Mouse (Mus musculus): Measurements from ENCODE around the gene Atl1. TPM values are rescaled to one million over a fixed set of nuclear protein-coding genes. Genes with fewer than 3 reads are reported as not detected.

Atl1 gene
- polyA plus RNA-seq, 2 experiments, result 0.73 to 1.1 TPM

- Histone ChIP-seq H3K27me3 (ENCODE audit: control insufficient read depth, insufficient read depth, low read length) (no peaks in the 10 kb centered on the region), H3K27ac (no peak overlapping the region), H3K9me3 (ENCODE audit: control insufficient read depth, low read length) (no peaks in the 10 kb centered on the region), H3K4me2 (ENCODE audit: low read depth) (no peak overlapping the region), H3K9ac (replicated peaks) (no peak overlapping the region), H3K4me1 (replicated peaks; ENCODE audit: control insufficient read depth in 2 of 2, insufficient read depth in 2 of 2, low read length in 1 of 2) (peaks cover 0 to 5% of the 10 kb centered on the region in 2 experiments; a peak in 2 of 4 replicates), H3K36me3 (replicated peaks; ENCODE audit: control insufficient read depth, insufficient read depth, low read depth) (peaks cover 23% of the 10 kb centered on the region), H3K4me3 (ENCODE audit: insufficient read depth in 1 of 2, low read depth in 2 of 2, low read length in 2 of 2) (no peak overlapping the region)
- TF ChIP-seq CTCF (IDR thresholded peaks at IDR 0.05; ENCODE audit: low read depth), result no peak
- TF ChIP-seq EP300 (IDR thresholded peaks at IDR 0.05; ENCODE audit: low read depth), result no peak
- 70% methylated on average over 6 of the region's 6 CpGs for WGBS (ENCODE audit: insufficient replicate concordance)
- DNase-seq (ENCODE audit: low read depth in 3 of 3, low spot score in 3 of 3), result no peak
- no peak for ATAC-seq (ENCODE audit: insufficient read depth)
Measured at GRCm38 (mm10) chr12:69976688-69977087, 84.3 kb downstream of the Atl1 start.

- H3K27me3 ChIP-seq (ENCODE audit: control insufficient read depth, insufficient read depth, low read length), result no peaks in the 10 kb centered on the region
- WGBS (ENCODE audit: insufficient replicate concordance), result 62% methylated on average over 9 of the region's 9 CpGs
- H3K4me3 ChIP-seq (ENCODE audit: insufficient read depth in 1 of 2, low read depth in 2 of 2, low read length in 2 of 2), result no peak overlapping the region
- no peak overlapping the region for H3K9ac ChIP-seq (replicated peaks)
- no peak for TF ChIP-seq EP300 (IDR thresholded peaks at IDR 0.05; ENCODE audit: low read depth)
- TF ChIP-seq CTCF (IDR thresholded peaks at IDR 0.05; ENCODE audit: low read depth), result no peak
- DNase-seq (ENCODE audit: low read depth in 3 of 3, low spot score in 3 of 3) (no peak), ATAC-seq (ENCODE audit: insufficient read depth) (no peak)
- H3K4me1 ChIP-seq (replicated peaks; ENCODE audit: control insufficient read depth in 2 of 2, insufficient read depth in 2 of 2, low read length in 1 of 2), result peaks cover 0 to 5% of the 10 kb centered on the region in 2 experiments; a peak in 2 of 4 replicates
- H3K36me3 ChIP-seq (replicated peaks; ENCODE audit: control insufficient read depth, insufficient read depth, low read depth), result peaks cover 25% of the 10 kb centered on the region
- H3K27ac ChIP-seq, result no peak overlapping the region
- H3K4me2 ChIP-seq (ENCODE audit: low read depth), result no peak overlapping the region
- no peaks in the 10 kb centered on the region for H3K9me3 ChIP-seq (ENCODE audit: control insufficient read depth, low read length)
Measured at GRCm38 (mm10) chr12:69977376-69977998, 85.1 kb downstream of the Atl1 start.

- Histone ChIP-seq H3K36me3 (replicated peaks; ENCODE audit: control insufficient read depth, insufficient read depth, low read depth) (peaks cover 38% of the 10 kb centered on the region), H3K27ac (no peak overlapping the region), H3K9ac (replicated peaks) (no peak overlapping the region), H3K9me3 (ENCODE audit: control insufficient read depth, low read length) (no peaks in the 10 kb centered on the region), H3K4me1 (replicated peaks; ENCODE audit: control insufficient read depth in 2 of 2, insufficient read depth in 2 of 2, low read length in 1 of 2) (peaks cover 5 to 8% of the 10 kb centered on the region in 2 experiments; a peak in 3 of 4 replicates), H3K4me2 (ENCODE audit: low read depth) (no peak overlapping the region), H3K27me3 (ENCODE audit: control insufficient read depth, insufficient read depth, low read length) (no peaks in the 10 kb centered on the region), H3K4me3 (ENCODE audit: insufficient read depth in 1 of 2, low read depth in 2 of 2, low read length in 2 of 2) (no peak overlapping the region)
- TF ChIP-seq CTCF (IDR thresholded peaks at IDR 0.05; ENCODE audit: low read depth) (peak; percentile 53; the same call in 1 of the 2 replicates), EP300 (IDR thresholded peaks at IDR 0.05; ENCODE audit: low read depth) (no peak)
- 76% methylated on average over 5 of the region's 5 CpGs for WGBS (ENCODE audit: insufficient replicate concordance)
- ATAC-seq (ENCODE audit: insufficient read depth), result no peak
- DNase-seq (ENCODE audit: low read depth in 3 of 3, low spot score in 3 of 3), result no peak
Measured at GRCm38 (mm10) chr12:69982874-69983273, 90.5 kb downstream of the Atl1 start.

- peaks cover 30% of the 10 kb centered on the region for H3K36me3 ChIP-seq (replicated peaks; ENCODE audit: control insufficient read depth, insufficient read depth, low read depth)
- peaks cover 2 to 8% of the 10 kb centered on the region in 2 experiments; a peak in 3 of 4 replicates for H3K4me1 ChIP-seq (replicated peaks; ENCODE audit: control insufficient read depth in 2 of 2, insufficient read depth in 2 of 2, low read length in 1 of 2)
- H3K9ac ChIP-seq (replicated peaks), result peak overlapping the region; percentile 98
- ATAC-seq (ENCODE audit: insufficient read depth) (no peak), DNase-seq (ENCODE audit: low read depth in 3 of 3, low spot score in 3 of 3) (no peak)
- H3K27me3 ChIP-seq (ENCODE audit: control insufficient read depth, insufficient read depth, low read length), result no peaks in the 10 kb centered on the region
- H3K27ac ChIP-seq, result peak overlapping the region; percentile 30
- TF ChIP-seq EP300 (IDR thresholded peaks at IDR 0.05; ENCODE audit: low read depth), result no peak
- no peak for TF ChIP-seq CTCF (IDR thresholded peaks at IDR 0.05; ENCODE audit: low read depth)
- H3K4me3 ChIP-seq (ENCODE audit: insufficient read depth in 1 of 2, low read depth in 2 of 2, low read length in 2 of 2), result peak overlapping the region; percentile 89 to 94; a peak in 3 of 4 replicates
- peak overlapping the region; percentile 73 for H3K4me2 ChIP-seq (ENCODE audit: low read depth)
- 34% methylated on average over 4 of the region's 4 CpGs for WGBS (ENCODE audit: insufficient replicate concordance)
- no peaks in the 10 kb centered on the region for H3K9me3 ChIP-seq (ENCODE audit: control insufficient read depth, low read length)
Measured at GRCm38 (mm10) chr12:69985546-69985945, 93.1 kb downstream of the Atl1 start.

GRCm38 (mm10) chr12:69986241-69986762 is 93.9 kb downstream of the Atl1 start:
- no peak for DNase-seq (ENCODE audit: low read depth in 3 of 3, low spot score in 3 of 3)
- WGBS (ENCODE audit: insufficient replicate concordance), result under 1% methylated on average over 36 of the region's 36 CpGs
- H3K27me3 ChIP-seq (ENCODE audit: control insufficient read depth, insufficient read depth, low read length), result no peaks in the 10 kb centered on the region
- peak overlapping the region; percentile 89 to 94 for H3K4me3 ChIP-seq (ENCODE audit: insufficient read depth in 1 of 2, low read depth in 2 of 2, low read length in 2 of 2)
- no peak for TF ChIP-seq EP300 (IDR thresholded peaks at IDR 0.05; ENCODE audit: low read depth)
- no peak for TF ChIP-seq CTCF (IDR thresholded peaks at IDR 0.05; ENCODE audit: low read depth)
- H3K4me2 ChIP-seq (ENCODE audit: low read depth), result peak overlapping the region; percentile 73
- H3K27ac ChIP-seq, result peak overlapping the region; percentile 74
- ATAC-seq (ENCODE audit: insufficient read depth), result peak; percentile 58
- H3K4me1 ChIP-seq (replicated peaks; ENCODE audit: control insufficient read depth in 2 of 2, insufficient read depth in 2 of 2, low read length in 1 of 2), result peaks cover 2 to 8% of the 10 kb centered on the region in 2 experiments; a peak in 3 of 4 replicates
- peak overlapping the region; percentile 98 for H3K9ac ChIP-seq (replicated peaks)
- H3K9me3 ChIP-seq (ENCODE audit: control insufficient read depth, low read length), result no peaks in the 10 kb centered on the region
- H3K36me3 ChIP-seq (replicated peaks; ENCODE audit: control insufficient read depth, insufficient read depth, low read depth), result peaks cover 25% of the 10 kb centered on the region

Data from liver, embryonic 14.5 days (tissue).